Mouse (Mus musculus): ENCODE data around the gene Drd4.

DNA sequence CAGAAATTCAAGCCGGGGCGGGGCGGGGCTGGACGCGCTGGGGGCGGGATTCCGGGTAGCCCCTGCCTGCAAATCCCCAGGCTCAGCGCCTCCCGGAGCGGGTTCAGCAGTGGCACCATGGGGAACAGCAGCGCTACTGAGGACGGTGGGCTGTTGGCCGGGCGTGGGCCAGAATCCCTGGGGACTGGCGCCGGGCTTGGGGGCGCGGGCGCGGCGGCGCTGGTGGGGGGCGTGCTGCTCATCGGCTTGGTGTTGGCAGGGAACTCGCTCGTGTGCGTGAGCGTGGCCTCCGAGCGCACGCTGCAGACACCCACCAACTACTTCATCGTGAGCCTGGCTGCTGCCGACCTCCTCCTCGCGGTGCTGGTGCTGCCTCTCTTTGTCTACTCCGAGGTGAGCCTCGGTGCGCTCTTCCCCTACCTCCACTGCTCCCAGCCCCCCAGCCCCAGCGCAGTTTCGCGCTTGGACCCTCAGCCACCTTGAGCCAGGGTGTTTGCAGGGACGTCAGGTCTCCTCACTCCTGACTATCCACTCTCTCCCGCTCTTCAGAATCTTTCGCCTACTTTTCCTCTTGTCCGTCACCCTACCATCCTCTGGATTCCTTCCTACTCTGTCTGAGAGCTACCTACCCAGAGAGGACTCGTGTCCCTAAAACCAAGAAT is at the start of gene Drd4:
- TF ChIP-seq CTCF (conservative IDR thresholded peaks at IDR 0.05; ENCODE audit: low read length) (no peak), NANOG (IDR thresholded peaks at IDR 0.05; ENCODE audit: borderline replicate concordance, low read length) (no peak), POU5F1 (IDR thresholded peaks at IDR 0.05; ENCODE audit: borderline replicate concordance, low read length) (no peak)
